Mouse (Mus musculus): ENCODE measurements at regions not wholly inside any gene's neighbourhood (a gene's known extent, or its start where the extent isn't known, plus 50 kb on each side); places are given as distances from the start of the nearest gene placed in this dataset.

GRCm38 (mm10) chr12:7746708-7747107 is 230.7 kb upstream of the Apob start:
- H3K27ac ChIP-seq (ENCODE audit: low read length), result no peak overlapping the region
- no peak for ATAC-seq (ENCODE audit: insufficient read depth, low FRiP score)
- H3K36me3 ChIP-seq (ENCODE audit: control insufficient read depth, insufficient read depth, low read length), result no peaks in the 10 kb centered on the region
- no peak overlapping the region for H3K9ac ChIP-seq (ENCODE audit: low read length)
- H3K4me3 ChIP-seq (replicated peaks; ENCODE audit: low read length), result no peak overlapping the region
- H3K4me1 ChIP-seq (ENCODE audit: control insufficient read depth, insufficient read depth, low read length), result no peaks in the 10 kb centered on the region
- 24% methylated on average over 2 of the region's 2 CpGs for WGBS
- no peak overlapping the region for H3K4me2 ChIP-seq (ENCODE audit: low read depth, low read length)
- H3K27me3 ChIP-seq (ENCODE audit: control insufficient read depth, insufficient read depth, low read length), result no peaks in the 10 kb centered on the region
- no peaks in the 10 kb centered on the region for H3K9me3 ChIP-seq (replicated peaks; ENCODE audit: control insufficient read depth, low read length)

- H3K9me3 ChIP-seq (replicated peaks; ENCODE audit: control insufficient read depth, low read length), result no peaks in the 10 kb centered on the region
- no peaks in the 10 kb centered on the region for H3K4me1 ChIP-seq (ENCODE audit: control insufficient read depth, insufficient read depth, low read length)
- no peak overlapping the region for H3K4me2 ChIP-seq (ENCODE audit: low read depth, low read length)
- no peak overlapping the region for H3K4me3 ChIP-seq (replicated peaks; ENCODE audit: low read length)
- no peaks in the 10 kb centered on the region for H3K36me3 ChIP-seq (ENCODE audit: control insufficient read depth, insufficient read depth, low read length)
- no peak for ATAC-seq (ENCODE audit: insufficient read depth, low FRiP score)
- H3K27ac ChIP-seq (ENCODE audit: low read length), result no peak overlapping the region
- no peak overlapping the region for H3K9ac ChIP-seq (ENCODE audit: low read length)
- no peaks in the 10 kb centered on the region for H3K27me3 ChIP-seq (ENCODE audit: control insufficient read depth, insufficient read depth, low read length)
- whole genome bisulfite sequencing, result 43% methylated on average over 5 of the region's 5 CpGs
Measured at GRCm38 (mm10) chr12:7749319-7750238, 227.9 kb upstream of the Apob start.

- no peak overlapping the region for H3K9ac ChIP-seq (ENCODE audit: low read length)
- H3K9me3 ChIP-seq (replicated peaks; ENCODE audit: control insufficient read depth, low read length), result no peaks in the 10 kb centered on the region
- H3K36me3 ChIP-seq (ENCODE audit: control insufficient read depth, insufficient read depth, low read length), result no peaks in the 10 kb centered on the region
- no peak overlapping the region for H3K4me2 ChIP-seq (ENCODE audit: low read depth, low read length)
- no peaks in the 10 kb centered on the region for H3K27me3 ChIP-seq (ENCODE audit: control insufficient read depth, insufficient read depth, low read length)
- 85% methylated on average over 5 of the region's 5 CpGs for WGBS
- no peak for ATAC-seq (ENCODE audit: insufficient read depth, low FRiP score)
- H3K4me3 ChIP-seq (replicated peaks; ENCODE audit: low read length), result no peak overlapping the region
- H3K4me1 ChIP-seq (ENCODE audit: control insufficient read depth, insufficient read depth, low read length), result no peaks in the 10 kb centered on the region
- no peak overlapping the region for H3K27ac ChIP-seq (ENCODE audit: low read length)
Measured at GRCm38 (mm10) chr12:7754861-7755260, 222.6 kb upstream of the Apob start.

- H3K4me2 ChIP-seq (ENCODE audit: low read depth, low read length), result no peak overlapping the region
- H3K27ac ChIP-seq (ENCODE audit: low read length), result no peak overlapping the region
- no peaks in the 10 kb centered on the region for H3K4me1 ChIP-seq (ENCODE audit: control insufficient read depth, insufficient read depth, low read length)
- H3K36me3 ChIP-seq (ENCODE audit: control insufficient read depth, insufficient read depth, low read length), result no peaks in the 10 kb centered on the region
- no peak for ATAC-seq (ENCODE audit: insufficient read depth, low FRiP score)
- no peaks in the 10 kb centered on the region for H3K27me3 ChIP-seq (ENCODE audit: control insufficient read depth, insufficient read depth, low read length)
- H3K9ac ChIP-seq (ENCODE audit: low read length), result no peak overlapping the region
- WGBS, result 82% methylated on average over 11 of the region's 11 CpGs
- H3K9me3 ChIP-seq (replicated peaks; ENCODE audit: control insufficient read depth, low read length), result no peaks in the 10 kb centered on the region
- no peak overlapping the region for H3K4me3 ChIP-seq (replicated peaks; ENCODE audit: low read length)
Measured at GRCm38 (mm10) chr12:7764795-7765697, 212.4 kb upstream of the Apob start.

- no peak for ATAC-seq (ENCODE audit: insufficient read depth, low FRiP score)
- Histone ChIP-seq H3K4me2 (ENCODE audit: low read depth, low read length) (no peak overlapping the region), H3K36me3 (ENCODE audit: control insufficient read depth, insufficient read depth, low read length) (no peaks in the 10 kb centered on the region), H3K9ac (ENCODE audit: low read length) (no peak overlapping the region), H3K9me3 (replicated peaks; ENCODE audit: control insufficient read depth, low read length) (no peaks in the 10 kb centered on the region), H3K4me1 (ENCODE audit: control insufficient read depth, insufficient read depth, low read length) (no peaks in the 10 kb centered on the region), H3K27ac (ENCODE audit: low read length) (no peak overlapping the region), H3K4me3 (replicated peaks; ENCODE audit: low read length) (no peak overlapping the region), H3K27me3 (ENCODE audit: control insufficient read depth, insufficient read depth, low read length) (no peaks in the 10 kb centered on the region)
- WGBS, result 36% methylated on average over 3 of the region's 3 CpGs
Measured at GRCm38 (mm10) chr12:7774127-7774526, 203.3 kb upstream of the Apob start.

- H3K9me3 ChIP-seq (replicated peaks; ENCODE audit: control insufficient read depth, low read length), result no peaks in the 10 kb centered on the region
- no peak for ATAC-seq (ENCODE audit: insufficient read depth, low FRiP score)
- no peaks in the 10 kb centered on the region for H3K27me3 ChIP-seq (ENCODE audit: control insufficient read depth, insufficient read depth, low read length)
- no peak overlapping the region for H3K4me2 ChIP-seq (ENCODE audit: low read depth, low read length)
- H3K4me1 ChIP-seq (ENCODE audit: control insufficient read depth, insufficient read depth, low read length), result no peaks in the 10 kb centered on the region
- H3K4me3 ChIP-seq (replicated peaks; ENCODE audit: low read length), result no peak overlapping the region
- no peaks in the 10 kb centered on the region for H3K36me3 ChIP-seq (ENCODE audit: control insufficient read depth, insufficient read depth, low read length)
- 69% methylated on average over 3 of the region's 3 CpGs for WGBS
- no peak overlapping the region for H3K9ac ChIP-seq (ENCODE audit: low read length)
- H3K27ac ChIP-seq (ENCODE audit: low read length), result no peak overlapping the region
Measured at GRCm38 (mm10) chr12:7776335-7776734, 201.1 kb upstream of the Apob start.

- Histone ChIP-seq H3K27me3 (ENCODE audit: control insufficient read depth, insufficient read depth, low read length) (no peaks in the 10 kb centered on the region), H3K4me3 (replicated peaks; ENCODE audit: low read length) (no peak overlapping the region), H3K36me3 (ENCODE audit: control insufficient read depth, insufficient read depth, low read length) (no peaks in the 10 kb centered on the region), H3K9me3 (replicated peaks; ENCODE audit: control insufficient read depth, low read length) (no peaks in the 10 kb centered on the region), H3K9ac (ENCODE audit: low read length) (no peak overlapping the region), H3K4me1 (ENCODE audit: control insufficient read depth, insufficient read depth, low read length) (no peaks in the 10 kb centered on the region), H3K27ac (ENCODE audit: low read length) (no peak overlapping the region), H3K4me2 (ENCODE audit: low read depth, low read length) (no peak overlapping the region)
- no peak for ATAC-seq (ENCODE audit: insufficient read depth, low FRiP score)
- WGBS, result 48% methylated on average over 10 of the region's 10 CpGs
Measured at GRCm38 (mm10) chr12:7777220-7778055, 200.0 kb upstream of the Apob start.

GRCm38 (mm10) chr12:7778056-7778440 is 199.4 kb upstream of the Apob start:
- no peak overlapping the region for H3K4me3 ChIP-seq (replicated peaks; ENCODE audit: low read length)
- ATAC-seq (ENCODE audit: insufficient read depth, low FRiP score), result no peak
- H3K27me3 ChIP-seq (ENCODE audit: control insufficient read depth, insufficient read depth, low read length), result no peaks in the 10 kb centered on the region
- H3K4me1 ChIP-seq (ENCODE audit: control insufficient read depth, insufficient read depth, low read length), result no peaks in the 10 kb centered on the region
- no peaks in the 10 kb centered on the region for H3K36me3 ChIP-seq (ENCODE audit: control insufficient read depth, insufficient read depth, low read length)
- no peak overlapping the region for H3K4me2 ChIP-seq (ENCODE audit: low read depth, low read length)
- H3K9me3 ChIP-seq (replicated peaks; ENCODE audit: control insufficient read depth, low read length), result no peaks in the 10 kb centered on the region
- 44% methylated on average over 6 of the region's 6 CpGs for WGBS
- no peak overlapping the region for H3K9ac ChIP-seq (ENCODE audit: low read length)
- no peak overlapping the region for H3K27ac ChIP-seq (ENCODE audit: low read length)

All from stomach, embryonic 16.5 days (tissue).